Mouse (Mus musculus): ENCODE data around the gene Olfr23.
"Not testable (repeated sequence)": the region's sequence is repeated elsewhere in the genome, so short reads cannot be mapped to it uniquely, and the experiment has no call there.

The Olfr23 gene

DNA sequence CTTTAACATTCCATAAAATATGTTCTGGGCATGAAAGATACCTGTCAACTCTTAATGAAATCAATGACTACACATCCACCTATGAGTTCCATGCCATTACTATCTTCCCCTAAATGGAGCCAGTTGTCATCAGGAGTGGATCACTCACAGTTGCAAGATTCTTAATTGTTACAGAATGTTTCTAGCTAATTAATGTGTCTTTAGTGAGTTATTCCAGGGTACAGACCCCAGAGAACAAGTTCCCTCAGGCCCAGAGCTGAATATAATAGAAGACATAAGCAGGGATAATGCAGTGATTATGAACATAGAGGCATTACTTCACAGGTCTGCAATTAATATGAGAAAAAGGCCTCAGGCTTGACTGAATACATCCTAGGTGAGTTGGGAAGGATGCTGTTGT is at the start of gene Olfr23:
Olfr23 (plus strand) TSS at position 301 of the 400 bp plus-strand sequence.
- CTCF ChIA-PET, result no interaction called here

DNA sequence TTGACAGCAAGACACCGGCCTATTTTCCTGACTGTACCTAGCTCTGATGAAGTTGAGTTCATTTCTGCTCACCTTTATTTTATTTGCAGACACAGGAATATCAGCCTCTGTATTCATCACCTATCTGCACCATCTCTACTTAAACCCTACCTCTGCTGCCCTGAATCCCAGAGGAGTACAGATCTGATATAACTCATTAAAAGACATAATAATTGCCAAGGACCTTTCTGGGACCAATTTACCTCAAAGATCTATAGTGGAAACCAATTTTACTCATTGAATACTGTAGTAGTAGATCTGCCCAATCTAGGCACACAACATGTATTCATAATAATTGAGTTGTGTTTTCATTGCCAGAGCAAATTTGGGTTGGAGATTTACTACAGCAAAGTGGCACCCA is 45.8 kb upstream of the Olfr23 start, which contains the start of gene Olfr394:
Olfr394 (minus strand) TSS at position 101 of the 400 bp plus-strand sequence.
- CTCF ChIA-PET, result no interaction called here

- CTCF ChIA-PET, result not testable (repeated sequence)
Measured at GRCm38 (mm10) chr11:73909199-73909598, 27.3 kb upstream of the Olfr23 start, which contains the start of gene Olfr395. Olfr395 (minus strand) TSS chr11:73909299.

DNA sequence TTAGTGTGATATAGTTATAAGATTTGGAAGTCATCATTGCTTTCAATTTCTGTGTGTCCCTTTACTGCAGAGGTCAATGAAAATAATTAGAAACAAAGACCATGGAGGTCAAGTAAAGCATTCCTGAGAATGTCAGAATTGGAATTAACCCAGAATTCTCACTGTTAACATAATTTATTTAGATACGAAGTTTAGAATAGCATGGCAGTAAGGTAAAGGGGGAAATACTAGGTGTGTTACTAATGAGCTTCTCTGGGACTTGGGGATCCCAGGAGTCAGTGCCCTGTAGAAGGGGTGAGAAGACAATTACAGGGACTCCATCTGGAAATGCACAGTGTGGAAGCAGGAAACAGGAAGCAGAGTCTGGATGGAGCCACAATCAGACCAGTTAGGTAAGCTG is 24.0 kb downstream of the Olfr23 start, which contains the start of gene Olfr397:
Olfr397 (plus strand) TSS at position 301 of the 400 bp plus-strand sequence.
- CTCF ChIA-PET, result no interaction called here

DNA sequence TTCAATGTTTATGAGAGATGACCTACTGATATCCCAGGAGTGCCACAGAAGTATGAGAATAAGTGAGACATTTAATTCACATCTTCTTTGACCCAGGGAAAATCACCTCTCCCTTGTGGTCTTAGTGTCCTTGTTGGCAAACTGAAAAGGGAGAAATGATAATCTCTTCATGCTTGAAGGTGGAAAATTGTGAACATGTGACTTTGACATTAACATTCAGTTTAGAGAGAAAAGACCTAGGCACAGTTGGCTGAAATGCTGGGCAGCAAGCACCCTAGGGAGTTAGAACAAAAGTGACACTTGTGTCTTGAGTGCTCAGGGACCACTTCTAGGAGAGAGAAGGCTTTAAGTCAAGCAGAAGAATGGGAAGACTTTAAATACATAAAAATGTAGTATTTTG is 53.8 kb downstream of the Olfr23 start, which contains the start of gene Olfr398:
Olfr398 (minus strand) TSS at position 101 of the 400 bp plus-strand sequence.
- CTCF ChIA-PET, result no interaction called here

Data from spleen, embryonic (tissue).